Mouse (Mus musculus): Measurements from ENCODE around the gene Hcn2.

DNA sequence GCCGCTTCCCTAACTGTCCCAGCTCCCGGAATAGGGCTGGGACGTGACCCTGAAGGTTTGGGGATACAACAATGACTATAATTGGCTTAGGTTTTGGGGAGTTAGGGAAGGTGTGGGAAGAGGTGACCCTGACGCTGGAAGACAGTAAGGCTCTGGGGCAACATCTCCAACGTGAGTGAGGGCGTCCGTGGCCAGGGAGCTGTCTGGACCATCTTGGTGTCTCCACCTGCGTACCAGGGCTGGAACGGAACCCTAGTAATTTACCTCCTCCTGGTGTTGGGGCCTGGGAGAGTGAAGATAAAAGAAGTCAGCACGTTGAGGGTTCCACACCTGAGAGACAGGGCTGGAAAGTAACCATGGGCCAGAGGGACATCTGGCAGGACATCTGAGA is 11.5 kb upstream of the Hcn2 start:
- TF ChIP-seq POLR2AphosphoS5 (IDR thresholded peaks at IDR 0.05; ENCODE audit: insufficient replicate concordance, low read depth, low read length) (no peak), CTCF (IDR thresholded peaks at IDR 0.05; ENCODE audit: low read depth, low read length) (no peak), TAL1 (conservative IDR thresholded peaks at IDR 0.05; ENCODE audit: low read depth, low read length) (no peak), GATA1 (IDR thresholded peaks at IDR 0.05; ENCODE audit: borderline replicate concordance, low read length) (no peak), GATA2 (IDR thresholded peaks at IDR 0.05; ENCODE audit: borderline replicate concordance, low read depth, low read length) (no peak)
